Mouse (Mus musculus): ENCODE measurements around the gene Krt88. TPM values are rescaled to one million over a fixed set of nuclear protein-coding genes. Genes with fewer than 3 reads are reported as not detected.

The Krt88 gene
- polyA plus RNA-seq, 1 experiment, result not detected

DNA sequence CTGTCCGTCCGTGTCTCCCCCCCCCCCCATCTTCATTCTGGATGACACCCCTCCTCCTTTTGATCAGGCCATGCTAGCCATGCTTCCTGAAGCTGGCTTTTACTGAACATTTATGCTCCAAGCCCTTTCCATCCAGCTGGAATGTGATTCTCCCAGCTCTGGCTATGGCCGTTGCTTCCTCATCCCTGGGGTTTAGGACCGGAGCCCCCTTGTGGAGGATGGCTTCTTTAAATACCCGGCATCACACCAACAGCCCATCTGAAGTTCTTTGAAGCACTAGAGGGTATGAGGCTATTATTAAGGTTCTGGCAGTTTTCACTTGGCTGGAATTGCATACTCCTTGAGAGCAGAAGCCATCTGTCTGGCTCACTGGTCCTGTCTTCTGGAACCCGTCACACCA lies 26.6 kb upstream of the Krt88 start:
- Histone ChIP-seq H3K36me3 (ENCODE audit: control insufficient read depth, insufficient read depth, low read length) (peaks cover 7% of the 10 kb centered on the region), H3K4me1 (ENCODE audit: control insufficient read depth, insufficient read depth, insufficient read length, low read length) (no peaks in the 10 kb centered on the region; the same call in 1 of the 2 replicates), H3K27ac (ENCODE audit: insufficient read depth, low read depth, low read length) (no peak overlapping the region), H3K27me3 (ENCODE audit: control insufficient read depth, insufficient read depth, low read length) (no peaks in the 10 kb centered on the region), H3K4me3 (ENCODE audit: low read depth, low read length) (no peak overlapping the region)
- TF ChIP-seq POLR2A (IDR thresholded peaks at IDR 0.05; ENCODE audit: low read depth, low read length) (no peak), CTCF (IDR thresholded peaks at IDR 0.05; ENCODE audit: extremely low read depth, insufficient read length, insufficient replicate concordance, low read depth, low read length) (no peak)
- WGBS, result 74% methylated on average over 6 of the region's 6 CpGs

DNA sequence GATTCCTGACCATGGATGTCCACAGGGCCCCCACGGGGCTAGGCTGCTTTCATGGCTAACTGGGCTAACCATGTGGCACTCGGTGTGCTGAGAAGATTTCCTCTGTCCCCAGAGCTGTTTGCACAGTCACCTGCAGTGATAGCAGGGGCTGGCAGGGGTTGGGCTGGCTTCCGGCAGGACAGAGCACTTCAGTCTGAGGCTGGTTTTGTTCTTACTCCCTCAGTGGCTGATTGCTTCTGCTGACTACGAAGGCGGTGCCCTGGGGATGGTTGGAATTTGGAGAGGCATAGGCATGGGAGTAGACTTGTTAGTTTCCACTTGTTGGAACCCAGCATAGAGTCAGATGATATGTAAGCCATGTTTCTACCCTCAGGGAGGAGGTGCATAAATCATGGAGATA lies 22.6 kb upstream of the Krt88 start:
- TF ChIP-seq CTCF (IDR thresholded peaks at IDR 0.05; ENCODE audit: extremely low read depth, insufficient read length, insufficient replicate concordance, low read depth, low read length) (no peak), POLR2A (IDR thresholded peaks at IDR 0.05; ENCODE audit: low read depth, low read length) (no peak)
- H3K27me3 ChIP-seq (ENCODE audit: control insufficient read depth, insufficient read depth, low read length), result no peaks in the 10 kb centered on the region

DNA sequence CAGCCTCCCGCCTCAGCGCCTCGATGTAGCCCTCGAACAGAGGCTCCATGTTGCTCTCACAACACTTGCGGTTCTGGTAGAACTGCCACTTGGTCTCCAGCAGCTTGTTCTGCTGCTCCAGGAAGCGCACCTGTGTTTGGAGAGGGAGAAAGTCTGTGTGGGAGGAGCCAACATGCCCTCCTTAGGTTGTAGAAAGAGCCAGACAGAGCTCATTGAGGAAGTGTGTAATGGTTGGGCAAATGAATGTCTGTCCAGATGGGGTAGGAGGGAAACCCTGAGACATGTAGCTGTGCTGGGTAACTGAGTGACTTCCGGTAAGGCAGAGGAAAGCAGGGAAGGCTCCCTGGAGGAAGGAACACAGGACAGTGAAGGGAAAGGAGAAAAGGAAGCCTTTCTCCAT lies 10.9 kb upstream of the Krt88 start:
- H3K36me3 ChIP-seq (ENCODE audit: control insufficient read depth, insufficient read depth, low read length), result no peaks in the 10 kb centered on the region
- no peak overlapping the region for H3K27ac ChIP-seq (ENCODE audit: insufficient read depth, low read depth, low read length)
- peaks cover 8% of the 10 kb centered on the region for H3K4me1 ChIP-seq (ENCODE audit: control insufficient read depth, insufficient read depth, insufficient read length, low read length)
- peaks cover 9% of the 10 kb centered on the region for H3K27me3 ChIP-seq (ENCODE audit: control insufficient read depth, insufficient read depth, low read length)
- 44% methylated on average over 7 of the region's 7 CpGs for WGBS
- no peak overlapping the region for H3K4me3 ChIP-seq (ENCODE audit: low read depth, low read length)
- no peak for TF ChIP-seq POLR2A (IDR thresholded peaks at IDR 0.05; ENCODE audit: low read depth, low read length)
- no peak for TF ChIP-seq CTCF (IDR thresholded peaks at IDR 0.05; ENCODE audit: extremely low read depth, insufficient read length, insufficient replicate concordance, low read depth, low read length)

More for the DNA sequence above, 22.6 kb upstream of the Krt88 start:
- 29% methylated on average over 5 of the region's 5 CpGs for WGBS
- H3K27ac ChIP-seq (ENCODE audit: insufficient read depth, low read depth, low read length), result no peak overlapping the region
- no peak overlapping the region for H3K4me3 ChIP-seq (ENCODE audit: low read depth, low read length)
- no peaks in the 10 kb centered on the region for H3K4me1 ChIP-seq (ENCODE audit: control insufficient read depth, insufficient read depth, insufficient read length, low read length)
- H3K36me3 ChIP-seq (ENCODE audit: control insufficient read depth, insufficient read depth, low read length), result peaks cover 15% of the 10 kb centered on the region

DNA sequence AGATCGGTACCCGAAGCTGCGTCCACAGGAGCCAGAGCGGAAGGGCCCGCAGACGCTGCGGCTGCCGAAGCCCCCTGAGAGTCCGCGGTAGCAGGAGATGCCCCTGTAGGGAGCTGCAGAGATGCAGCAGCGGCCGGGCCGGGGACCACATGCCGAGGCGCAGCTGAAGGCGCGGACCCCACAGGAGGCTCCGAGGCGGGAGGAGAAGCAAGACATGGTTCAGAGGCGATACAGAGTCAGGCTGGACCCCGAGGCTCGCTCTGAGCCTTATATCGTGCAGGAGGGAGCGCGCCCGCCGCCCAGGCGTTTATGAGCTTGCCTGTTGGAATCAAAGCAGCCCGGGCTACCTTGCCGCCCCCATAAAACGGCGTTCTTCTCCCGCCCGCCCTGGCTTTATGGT lies 9.0 kb upstream of the Krt88 start, which contains the start of gene Krt87:
Gene Krt87 (minus strand): TSS at position 250 of the 400 bp plus-strand sequence.
- TF ChIP-seq POLR2A (IDR thresholded peaks at IDR 0.05; ENCODE audit: low read depth, low read length) (no peak), CTCF (IDR thresholded peaks at IDR 0.05; ENCODE audit: extremely low read depth, insufficient read length, insufficient replicate concordance, low read depth, low read length) (no peak)
- WGBS, result 8% methylated on average over 34 of the region's 34 CpGs
- peak within 1 kb of the TSS; percentile 13; the same call in 1 of the 2 replicates for H3K4me3 ChIP-seq (ENCODE audit: low read depth, low read length)
- H3K4me1 ChIP-seq (ENCODE audit: control insufficient read depth, insufficient read depth, insufficient read length, low read length), result peaks cover 8% of the 10 kb centered on the region
- no peak within 1 kb of the TSS for H3K27ac ChIP-seq (ENCODE audit: insufficient read depth, low read depth, low read length)
- no peaks in the 10 kb centered on the region for H3K36me3 ChIP-seq (ENCODE audit: control insufficient read depth, insufficient read depth, low read length)
- H3K27me3 ChIP-seq (ENCODE audit: control insufficient read depth, insufficient read depth, low read length), result peaks cover 9% of the 10 kb centered on the region

DNA sequence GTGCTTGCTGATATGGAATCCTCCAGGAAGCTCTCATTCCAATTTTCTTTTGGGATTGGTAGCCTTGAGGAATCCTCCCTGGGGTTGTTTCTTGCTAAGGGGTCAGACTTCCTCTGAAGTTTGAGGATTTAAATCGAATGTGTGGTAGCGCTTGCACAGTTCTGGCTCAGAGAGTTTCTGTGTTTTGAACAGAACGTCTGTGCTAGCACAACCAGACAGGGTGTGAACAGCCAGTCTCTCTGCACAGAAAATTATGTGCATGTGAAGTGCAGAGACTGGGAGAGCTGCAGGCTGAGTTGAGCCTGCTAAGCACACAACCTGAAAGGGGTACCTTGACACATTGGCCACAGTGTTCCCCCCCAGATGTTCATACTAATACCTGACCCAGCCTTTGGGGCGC lies 6.7 kb upstream of the Krt88 start:
- 79% methylated on average over 4 of the region's 4 CpGs for WGBS
- peaks cover 8% of the 10 kb centered on the region for H3K4me1 ChIP-seq (ENCODE audit: control insufficient read depth, insufficient read depth, insufficient read length, low read length)
- no peak overlapping the region for H3K27ac ChIP-seq (ENCODE audit: insufficient read depth, low read depth, low read length)
- TF ChIP-seq CTCF (IDR thresholded peaks at IDR 0.05; ENCODE audit: extremely low read depth, insufficient read length, insufficient replicate concordance, low read depth, low read length) (no peak), POLR2A (IDR thresholded peaks at IDR 0.05; ENCODE audit: low read depth, low read length) (no peak)
- H3K4me3 ChIP-seq (ENCODE audit: low read depth, low read length), result no peak overlapping the region
- peaks cover 9% of the 10 kb centered on the region for H3K27me3 ChIP-seq (ENCODE audit: control insufficient read depth, insufficient read depth, low read length)
- no peaks in the 10 kb centered on the region for H3K36me3 ChIP-seq (ENCODE audit: control insufficient read depth, insufficient read depth, low read length)

DNA sequence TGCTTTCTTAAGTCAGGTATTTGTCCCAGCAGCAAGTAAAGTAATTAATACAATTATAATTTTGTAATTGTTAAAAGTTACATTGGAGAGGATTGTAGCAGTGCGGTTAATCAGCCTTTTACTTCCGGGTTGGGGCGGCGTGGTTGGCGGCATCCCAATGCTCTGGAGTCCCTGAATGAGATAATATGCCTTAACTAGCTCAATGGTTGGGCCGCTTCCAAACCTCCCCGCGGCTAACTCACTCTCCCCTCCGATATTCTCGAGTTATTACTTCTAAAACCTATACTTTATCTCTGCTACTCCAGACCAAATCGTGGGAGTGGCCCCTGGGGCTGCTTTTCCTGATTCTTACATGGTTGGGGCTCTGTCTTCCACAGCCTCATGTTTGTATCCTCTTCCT lies 972 bp upstream of the Krt88 start:
- Histone ChIP-seq H3K36me3 (ENCODE audit: control insufficient read depth, insufficient read depth, low read length) (no peaks in the 10 kb centered on the region), H3K27me3 (ENCODE audit: control insufficient read depth, insufficient read depth, low read length) (no peaks in the 10 kb centered on the region), H3K4me1 (ENCODE audit: control insufficient read depth, insufficient read depth, insufficient read length, low read length) (peaks cover 2% of the 10 kb centered on the region; the same call in 1 of the 2 replicates), H3K4me3 (ENCODE audit: low read depth, low read length) (no peak overlapping the region), H3K27ac (ENCODE audit: insufficient read depth, low read depth, low read length) (no peak overlapping the region)
- peak; percentile 3; the same call in 1 of the 2 replicates for TF ChIP-seq CTCF (IDR thresholded peaks at IDR 0.05; ENCODE audit: extremely low read depth, insufficient read length, insufficient replicate concordance, low read depth, low read length)
- TF ChIP-seq POLR2A (IDR thresholded peaks at IDR 0.05; ENCODE audit: low read depth, low read length), result no peak
- WGBS, result 28% methylated on average over 11 of the region's 11 CpGs

DNA sequence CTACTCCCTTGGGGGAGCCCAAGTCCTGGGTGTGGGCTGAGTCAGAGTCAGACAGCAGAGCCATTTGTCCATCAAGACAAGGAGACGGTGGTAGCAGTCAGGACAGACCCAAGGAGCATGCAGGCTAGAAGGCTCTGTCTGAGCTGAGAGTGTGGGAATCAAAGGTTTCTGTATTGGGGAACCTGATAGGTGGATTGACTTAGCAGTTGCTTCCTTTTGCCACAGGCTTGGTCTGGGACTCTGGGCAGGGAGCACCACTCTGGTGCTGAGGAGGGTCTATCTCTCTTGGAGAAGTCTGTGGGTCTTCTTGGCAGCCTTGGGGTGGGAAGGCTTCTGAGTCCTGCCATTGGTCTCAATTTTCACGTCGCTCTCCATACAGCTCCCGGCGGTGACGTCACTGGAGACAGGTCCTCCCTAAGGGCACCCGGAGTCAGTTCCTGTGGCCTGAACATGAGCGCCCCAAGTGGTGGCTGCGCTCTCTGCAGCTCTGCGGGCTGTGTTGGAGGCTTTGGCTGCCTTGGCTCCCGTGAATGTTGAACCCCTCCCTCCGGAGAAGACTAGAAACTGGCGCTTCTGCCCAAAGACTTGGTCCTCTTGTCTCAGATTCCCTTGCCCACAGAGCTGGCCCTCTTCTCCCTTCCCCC lies 5.7 kb downstream of the Krt88 start:
- no peaks in the 10 kb centered on the region for H3K36me3 ChIP-seq (ENCODE audit: control insufficient read depth, insufficient read depth, low read length)
- H3K27me3 ChIP-seq (ENCODE audit: control insufficient read depth, insufficient read depth, low read length), result no peaks in the 10 kb centered on the region
- WGBS, result 8% methylated on average over 13 of the region's 13 CpGs
- H3K4me1 ChIP-seq (ENCODE audit: control insufficient read depth, insufficient read depth, insufficient read length, low read length), result peaks cover 2% of the 10 kb centered on the region; the same call in 1 of the 2 replicates
- 0 out of 2 replicates have a peak overlapping the region, but pooled peaks have one; percentile 10 for H3K4me3 ChIP-seq (ENCODE audit: low read depth, low read length)
- H3K27ac ChIP-seq (ENCODE audit: insufficient read depth, low read depth, low read length), result no peak overlapping the region
- TF ChIP-seq CTCF (IDR thresholded peaks at IDR 0.05; ENCODE audit: extremely low read depth, insufficient read length, insufficient replicate concordance, low read depth, low read length), result peak; percentile 83
- no peak for TF ChIP-seq POLR2A (IDR thresholded peaks at IDR 0.05; ENCODE audit: low read depth, low read length)
